Mouse (Mus musculus) heart, adult 11 months (tissue): ENCODE results near the gene Krtap19-2.

ENCODE experiments used
- DNase-seq: peaks from one replicate; pipeline ENCODE4 v3.0.0; 2022

The Krtap19-2 gene

DNA sequence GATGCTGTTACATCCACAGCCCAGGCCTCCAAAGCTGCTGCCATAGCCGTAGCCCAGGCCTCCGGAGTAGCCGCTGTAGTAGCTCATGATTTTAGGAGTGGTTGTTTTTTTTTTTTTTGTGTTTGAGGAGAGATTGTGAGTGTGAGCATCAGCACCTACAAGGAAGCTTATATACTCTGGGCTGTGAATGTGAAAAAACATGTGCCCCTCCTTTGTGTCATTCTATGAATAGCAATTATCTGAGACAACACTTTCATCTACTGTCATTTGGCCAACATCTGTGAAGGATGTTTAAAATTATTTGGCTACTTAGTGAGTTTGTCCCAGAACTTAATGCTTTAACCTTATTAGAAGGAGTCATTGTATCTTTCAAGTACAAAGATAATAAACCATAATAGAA, at the start of gene Krtap19-2:
Gene Krtap19-2, minus strand, starts transcription at position 101 of the 400 bp plus-strand sequence.
- DNase-seq = no peak

GRCm38 (mm10) chr16:88896357-88896756, 22.3 kb upstream of the Krtap19-2 start, which contains the start of gene Krtap19-5:
Gene Krtap19-5, minus strand, starts transcription at chr16:88896457.
- no peak for DNase-seq

- no peak for DNase-seq
Observed at GRCm38 (mm10) chr16:88886870-88887269, 12.8 kb upstream of the Krtap19-2 start.

- DNase-seq = no peak
Observed at GRCm38 (mm10) chr16:88884989-88885388, 10.9 kb upstream of the Krtap19-2 start, which contains the start of gene Krtap19-4. Gene Krtap19-4, minus strand, starts transcription at chr16:88885089.

GRCm38 (mm10) chr16:88877938-88878337, 3.9 kb upstream of the Krtap19-2 start, which contains the start of gene Krtap19-3:
Gene Krtap19-3, minus strand, starts transcription at chr16:88878038.
- no peak for DNase-seq

DNA sequence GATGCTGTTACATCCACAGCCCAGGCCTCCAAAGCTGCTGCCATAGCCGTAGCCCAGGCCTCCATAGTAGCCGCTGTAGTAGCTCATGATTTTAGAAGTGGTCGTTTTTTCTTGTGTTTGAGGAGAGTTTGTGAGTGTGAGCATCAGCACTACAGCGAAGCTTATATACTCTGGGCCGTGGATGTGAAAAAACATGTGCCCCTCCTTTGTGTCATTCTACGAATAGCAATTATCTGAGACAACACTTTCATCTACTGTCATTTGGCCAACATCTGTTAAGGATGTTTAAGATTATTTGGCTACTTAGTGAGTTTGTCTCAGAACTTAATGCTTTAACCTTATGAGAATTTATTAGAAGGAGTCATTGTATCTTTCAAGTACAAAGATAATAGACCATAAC, 4.8 kb downstream of the Krtap19-2 start, which contains the start of gene Krtap19-1:
Gene Krtap19-1, minus strand, starts transcription at position 101 of the 400 bp plus-strand sequence.
- no peak for DNase-seq

GRCm38 (mm10) chr16:88864887-88865407, 9.1 kb downstream of the Krtap19-2 start:
- no peak for DNase-seq

- no peak for DNase-seq
Observed at GRCm38 (mm10) chr16:88851450-88851849, 22.6 kb downstream of the Krtap19-2 start.

- no peak for DNase-seq
Observed at GRCm38 (mm10) chr16:88848558-88848957, 25.5 kb downstream of the Krtap19-2 start.

GRCm38 (mm10) chr16:88847363-88847762, 26.7 kb downstream of the Krtap19-2 start:
- DNase-seq = no peak

- no peak for DNase-seq
Observed at GRCm38 (mm10) chr16:88826978-88827377, 47.1 kb downstream of the Krtap19-2 start.

DNA sequence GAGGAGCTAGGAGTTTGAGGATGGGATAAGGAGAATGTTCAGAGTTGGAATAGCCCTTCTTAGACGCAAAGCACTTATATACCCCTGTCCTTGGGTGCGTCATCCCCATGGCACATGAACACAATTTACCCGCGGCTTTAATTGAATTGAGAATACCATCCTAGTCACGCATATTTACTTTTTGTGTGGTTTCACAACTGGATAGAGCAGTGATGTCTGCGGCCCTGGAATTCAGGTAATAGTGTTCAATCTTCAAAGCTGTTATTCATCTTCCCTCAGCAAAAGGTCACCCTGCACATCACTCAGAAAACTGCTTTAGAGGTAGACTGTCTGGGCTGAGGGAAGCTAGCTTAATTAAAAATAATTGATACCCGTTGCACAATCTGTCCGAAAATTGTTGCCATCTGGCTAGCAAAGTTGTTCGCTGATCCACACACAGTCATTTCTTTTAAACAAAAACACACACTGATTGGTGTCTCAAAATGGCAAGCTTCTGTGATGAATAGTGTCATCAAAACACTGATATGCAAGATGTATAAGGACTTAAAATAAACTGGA, 47.9 kb downstream of the Krtap19-2 start, which contains the start of gene Krtap14:
Gene Krtap14, minus strand, starts transcription at position 51 of the 558 bp plus-strand sequence.
- DNase-seq = no peak

GRCm38 (mm10) chr16:88823736-88824135, 50.3 kb downstream of the Krtap19-2 start:
- DNase-seq = no peak
